Mouse (Mus musculus) urinary bladder, postnatal 14 days (tissue): ENCODE results near the gene Card10.

ENCODE experiments used
- DNase-seq: peaks from one replicate; pipeline ENCODE4 v3.0.0; 2021; ENCODE audit warnings: low spot score

Card10 gene

GRCm38 (mm10) chr15:78834233-78835005 lies 31.6 kb upstream of the Card10 start:
- no peak for DNase-seq

GRCm38 (mm10) chr15:78833582-78833981 lies 30.7 kb upstream of the Card10 start:
- no peak for DNase-seq

- no peak for DNase-seq
These were observed 29.9 kb upstream of the Card10 start for GRCm38 (mm10) chr15:78832701-78833123.

- no peak for DNase-seq
These were observed 29.1 kb upstream of the Card10 start for GRCm38 (mm10) chr15:78831720-78832657.

GRCm38 (mm10) chr15:78830742-78831719 lies 28.2 kb upstream of the Card10 start:
- no peak for DNase-seq

- DNase-seq, result no peak
These were observed 26.8 kb upstream of the Card10 start for GRCm38 (mm10) chr15:78829636-78830035.

- no peak for DNase-seq
These were observed 25.5 kb upstream of the Card10 start for GRCm38 (mm10) chr15:78828315-78828714.

GRCm38 (mm10) chr15:78826213-78827204 lies 23.7 kb upstream of the Card10 start:
- peak; percentile 71 for DNase-seq

GRCm38 (mm10) chr15:78816074-78816391 lies 13.2 kb upstream of the Card10 start:
- DNase-seq, result no peak

GRCm38 (mm10) chr15:78815314-78816073 lies 12.7 kb upstream of the Card10 start:
- peak; percentile 68 for DNase-seq

- DNase-seq, result no peak
These were observed 10.8 kb upstream of the Card10 start for GRCm38 (mm10) chr15:78813603-78814002.

- no peak for DNase-seq
These were observed 7.3 kb upstream of the Card10 start for GRCm38 (mm10) chr15:78810146-78810545.

GRCm38 (mm10) chr15:78809739-78810138 lies 6.9 kb upstream of the Card10 start:
- DNase-seq, result no peak

- DNase-seq, result no peak
These were observed 6.1 kb upstream of the Card10 start for GRCm38 (mm10) chr15:78808980-78809379.

GRCm38 (mm10) chr15:78807141-78807540 lies 4.3 kb upstream of the Card10 start:
- peak; percentile 51 for DNase-seq

GRCm38 (mm10) chr15:78806614-78807013 lies 3.8 kb upstream of the Card10 start:
- no peak for DNase-seq

GRCm38 (mm10) chr15:78805351-78805750 lies 2.5 kb upstream of the Card10 start:
- no peak for DNase-seq

- no peak for DNase-seq
These were observed 1.5 kb upstream of the Card10 start for GRCm38 (mm10) chr15:78804326-78804725.

GRCm38 (mm10) chr15:78803499-78803900 lies 658 bp upstream of the Card10 start:
- peak; percentile 58 for DNase-seq
